Mouse (Mus musculus) 416B (cell line): ENCODE measurements around the gene Pafah2.

Experiments used
- DNase-seq: peaks from one replicate; pipeline ENCODE4 v3.0.0; 2011; ENCODE audit warnings: low read depth

The Pafah2 gene

DNA sequence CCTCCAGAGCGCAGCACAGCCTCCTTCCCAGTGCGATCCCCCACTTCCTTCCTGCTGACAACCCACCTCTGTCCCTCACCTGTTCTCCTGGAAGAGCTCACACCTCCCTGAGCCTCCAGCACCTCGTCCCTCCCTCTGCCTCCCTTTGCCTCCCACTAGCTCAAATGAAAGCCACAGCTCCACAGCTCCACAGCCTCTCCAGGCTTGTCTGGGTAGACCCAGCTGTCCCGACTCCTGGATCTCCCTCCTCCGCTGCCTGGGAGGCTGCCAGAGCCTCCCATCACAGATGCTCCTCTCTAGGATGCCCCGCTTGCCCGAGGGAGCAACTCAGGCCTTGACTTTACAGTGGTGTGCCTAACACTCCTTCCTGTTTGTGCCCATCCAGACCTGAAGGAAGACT is 29.0 kb downstream of the Pafah2 start:
- DNase-seq, result no peak

DNA sequence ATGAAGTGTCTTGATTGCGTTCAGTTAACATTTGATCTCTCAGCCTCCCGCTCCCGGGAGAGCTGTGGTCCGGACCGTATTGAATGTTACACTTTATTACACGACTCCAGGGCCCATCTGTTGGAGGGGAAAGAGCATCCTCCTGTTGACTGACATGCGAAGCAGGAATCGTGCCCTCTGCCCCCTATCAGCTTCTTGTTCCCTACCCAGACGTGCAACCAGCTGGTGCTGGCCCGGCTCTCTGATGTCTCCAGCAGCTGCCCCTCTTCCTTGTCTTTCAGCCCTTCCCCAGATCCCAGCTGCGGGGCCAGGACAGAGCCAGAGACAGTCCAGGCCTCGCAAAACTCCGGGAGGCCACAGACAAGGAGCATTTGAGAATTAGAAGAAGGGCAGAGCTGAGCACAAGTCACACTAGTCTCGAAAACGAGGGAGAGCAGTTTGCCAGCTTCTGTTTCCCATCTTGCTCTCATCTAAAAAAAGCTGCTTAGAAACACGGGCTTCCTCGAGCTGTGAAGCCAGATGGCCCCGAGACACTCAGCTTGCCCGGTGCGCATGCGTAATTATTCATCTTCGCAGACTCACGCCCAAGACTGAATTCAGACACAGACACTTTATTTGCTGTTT is 34.4 kb downstream of the Pafah2 start:
- no peak for DNase-seq

DNA sequence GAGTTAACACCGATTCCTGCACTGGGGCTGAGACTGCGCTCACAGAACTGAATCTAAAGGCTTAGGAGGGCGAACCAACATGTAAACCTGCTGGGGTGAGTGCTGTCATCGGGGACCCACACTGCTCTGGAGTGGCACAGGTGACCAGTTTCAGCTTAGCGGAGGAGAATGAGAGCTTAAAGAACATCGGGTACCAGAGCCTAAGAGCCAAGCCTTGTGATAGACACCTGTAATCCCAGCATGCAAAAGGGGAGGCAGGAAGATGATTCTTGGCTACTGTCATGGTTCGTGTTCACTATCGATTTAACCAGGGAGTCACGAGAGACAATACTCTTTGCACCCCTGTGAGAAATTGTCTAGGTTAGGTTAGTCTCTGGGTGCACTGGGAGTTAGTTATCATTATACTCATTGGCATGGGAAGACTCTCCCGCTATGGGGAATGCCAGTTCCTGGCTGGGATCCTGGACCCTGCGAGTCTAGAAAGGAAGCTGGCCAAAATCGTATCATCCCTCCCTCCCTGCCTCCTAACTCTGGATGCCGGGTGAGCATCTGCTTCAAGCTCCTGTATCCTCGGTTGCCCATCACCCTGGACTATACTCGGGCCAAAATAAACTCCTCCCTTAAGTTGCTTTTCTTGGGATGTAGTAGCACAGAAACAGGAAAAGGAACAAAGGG is 36.7 kb downstream of the Pafah2 start:
- no peak for DNase-seq

DNA sequence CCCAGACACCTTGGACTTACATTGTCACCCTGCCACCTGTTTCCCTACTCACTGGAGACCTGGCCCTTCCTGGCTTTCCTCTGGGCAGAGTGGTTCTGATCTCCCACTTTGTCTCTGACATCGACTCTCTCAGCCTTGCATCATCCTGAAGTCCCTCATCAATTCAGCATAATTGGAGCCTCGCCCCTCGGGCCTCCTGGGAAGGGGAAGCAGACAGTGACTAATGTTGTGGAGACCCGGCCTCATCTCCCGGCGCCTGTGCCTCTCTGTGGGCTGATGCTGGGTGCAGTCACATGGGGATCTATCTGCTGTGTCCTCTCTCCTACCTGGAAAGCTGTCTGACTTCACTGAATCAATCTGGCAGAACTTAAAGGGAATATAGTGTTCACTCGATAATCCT is 40.1 kb downstream of the Pafah2 start:
- DNase-seq, result no peak

DNA sequence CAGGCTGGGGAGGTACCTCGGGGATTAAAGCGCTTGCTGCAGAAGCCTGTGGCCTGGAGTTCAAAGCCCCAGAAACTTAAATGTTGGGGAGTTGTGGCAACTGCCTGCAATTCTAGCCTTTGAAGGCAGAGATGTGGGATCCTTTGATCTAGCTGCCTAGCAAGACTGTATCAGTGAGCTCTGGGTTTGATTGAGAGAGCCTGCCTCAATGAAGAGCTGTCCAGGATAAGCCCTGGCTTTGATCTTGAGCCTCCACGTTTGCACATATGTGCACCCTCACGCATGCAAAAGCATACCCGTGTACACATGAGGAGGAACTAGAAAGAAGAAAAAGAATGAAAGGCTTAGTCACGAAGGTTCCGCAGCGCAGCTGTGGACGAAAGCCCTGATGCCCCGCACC is 40.5 kb downstream of the Pafah2 start:
- DNase-seq, result no peak

DNA sequence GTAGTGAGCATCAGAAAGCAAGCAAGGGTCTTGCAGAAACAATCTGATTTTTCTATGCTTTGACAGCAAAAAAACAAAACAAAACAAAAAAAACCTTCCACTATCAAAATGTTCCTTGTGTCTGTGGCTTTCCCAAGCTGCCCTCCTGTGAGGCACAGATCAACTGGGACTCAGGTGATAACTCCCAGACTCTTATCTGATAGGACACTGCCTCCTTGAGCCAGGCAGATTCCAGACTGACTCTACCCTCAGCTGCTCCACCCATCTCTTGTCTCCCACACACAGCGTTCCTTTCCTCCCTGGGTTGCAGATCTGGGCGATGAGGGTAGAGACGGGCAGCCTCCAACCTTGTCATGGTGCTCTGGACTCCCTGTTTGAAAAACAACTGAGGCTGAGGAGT is 43.0 kb downstream of the Pafah2 start:
- DNase-seq, result no peak

DNA sequence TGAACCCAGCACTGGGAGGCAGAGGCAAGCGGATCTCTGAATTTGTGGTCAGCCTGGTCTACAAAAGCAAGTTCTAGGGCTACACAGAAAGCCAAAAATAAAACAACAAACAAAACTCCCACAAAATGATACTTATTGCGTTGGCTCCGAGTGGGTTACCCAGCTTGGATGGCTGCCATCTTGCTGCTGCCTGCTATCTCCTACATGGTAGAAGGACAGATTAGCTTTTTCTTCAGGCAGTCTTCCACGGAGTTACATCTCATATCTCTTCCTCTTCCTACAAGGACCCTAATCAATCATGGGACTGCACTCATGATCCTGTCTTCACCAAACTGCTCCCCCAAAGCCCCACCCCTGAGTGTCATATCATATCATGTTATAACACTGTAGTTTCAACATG is 43.8 kb downstream of the Pafah2 start:
- no peak for DNase-seq

DNA sequence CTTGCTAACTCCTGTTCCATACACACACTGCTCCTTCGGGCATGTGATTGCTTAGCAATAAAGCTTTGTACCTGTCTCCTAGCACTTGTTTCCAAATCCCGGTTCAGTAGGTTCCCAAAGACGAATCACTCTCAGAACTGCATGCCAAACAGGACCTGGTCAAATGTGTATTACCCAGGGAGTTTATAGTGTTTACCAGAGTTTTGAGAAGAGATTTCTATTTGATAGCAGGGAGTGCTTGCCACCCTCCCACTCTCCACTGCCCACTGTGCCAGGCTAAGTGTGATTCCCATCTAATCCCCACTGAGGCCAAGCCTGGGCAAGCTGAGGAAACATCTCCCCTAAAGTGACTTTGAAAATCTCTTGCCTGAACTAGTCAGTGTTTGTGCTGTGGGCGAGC is 46.1 kb downstream of the Pafah2 start:
- DNase-seq, result no peak

DNA sequence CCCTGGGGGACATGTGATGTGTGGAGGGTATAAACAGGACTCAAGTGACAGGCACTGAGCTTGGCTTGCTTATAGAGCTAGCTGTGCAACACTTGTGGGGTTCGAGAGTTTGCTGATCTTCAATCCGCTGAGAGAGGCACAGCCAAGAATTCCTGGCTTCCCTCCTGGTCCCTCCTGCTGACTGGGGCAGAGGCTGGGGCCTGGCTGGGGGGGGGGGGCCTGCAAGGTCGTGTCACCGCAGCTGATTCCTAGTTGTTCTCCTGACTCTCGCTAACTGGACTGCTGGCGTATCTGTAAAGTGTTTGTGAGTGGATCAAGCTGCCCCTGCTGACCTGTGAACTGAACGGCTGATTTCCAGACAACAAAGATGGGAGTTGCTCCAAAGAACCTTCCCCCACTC is 47.5 kb downstream of the Pafah2 start:
- no peak for DNase-seq

DNA sequence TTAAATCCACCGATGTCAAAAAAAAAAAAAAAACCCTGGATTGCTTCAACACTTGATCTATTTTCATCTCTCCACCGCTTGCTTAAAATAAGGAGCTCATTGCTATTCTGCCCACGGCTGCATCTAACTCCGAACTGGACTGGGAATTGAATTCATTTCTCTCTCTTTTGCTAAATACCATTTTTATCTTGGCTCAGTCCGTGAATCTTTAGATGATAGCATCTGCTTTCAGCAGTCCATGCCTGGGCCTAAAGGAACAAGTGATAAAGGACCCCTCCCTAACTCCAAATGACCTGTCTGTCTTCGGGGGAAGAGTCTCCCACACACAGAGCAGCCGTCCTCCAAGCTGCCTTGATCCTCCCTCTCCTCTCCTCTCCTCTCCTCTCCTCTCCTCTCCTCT is 48.8 kb downstream of the Pafah2 start:
- DNase-seq, result no peak

DNA sequence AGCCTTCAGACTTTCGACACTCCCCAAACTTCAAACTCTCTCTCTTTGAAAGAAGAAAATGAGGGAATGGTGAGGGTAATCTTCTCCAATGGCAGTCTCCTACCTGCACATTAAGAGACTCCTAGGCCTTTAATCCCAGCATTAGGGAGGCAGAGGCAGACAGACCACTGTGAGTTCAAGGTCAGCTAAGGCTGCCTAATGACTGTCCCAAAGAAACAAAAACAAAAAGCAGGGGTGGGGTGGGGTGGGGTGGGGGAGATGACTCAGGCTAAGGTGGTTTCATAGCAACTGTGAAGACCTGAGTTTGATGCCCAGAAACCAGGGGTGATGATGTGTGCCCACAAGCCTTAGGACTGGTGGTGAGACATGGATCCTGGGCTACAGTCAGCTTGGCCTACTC is 49.4 kb downstream of the Pafah2 start:
- no peak for DNase-seq

DNA sequence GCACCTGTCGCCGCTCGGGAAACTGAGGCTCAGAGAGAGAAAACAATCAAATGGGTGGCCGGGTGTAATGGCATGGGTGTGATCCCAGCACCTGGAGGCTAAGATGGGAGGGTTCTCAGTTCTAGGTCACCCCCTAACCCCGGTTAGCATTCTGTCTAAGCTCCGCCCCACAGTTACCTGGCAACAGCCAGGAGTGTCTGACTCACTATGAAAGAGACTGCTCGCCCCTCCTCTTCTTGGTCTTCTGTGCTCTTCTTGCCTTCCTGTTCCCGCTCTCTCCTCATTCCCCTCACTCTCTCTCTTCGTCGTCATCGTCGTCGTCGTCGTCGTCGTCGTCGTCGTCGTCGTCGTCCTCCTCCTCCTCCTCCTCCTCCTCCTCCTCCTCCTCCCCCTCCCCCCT is 51.8 kb downstream of the Pafah2 start:
- DNase-seq, result no peak

DNA sequence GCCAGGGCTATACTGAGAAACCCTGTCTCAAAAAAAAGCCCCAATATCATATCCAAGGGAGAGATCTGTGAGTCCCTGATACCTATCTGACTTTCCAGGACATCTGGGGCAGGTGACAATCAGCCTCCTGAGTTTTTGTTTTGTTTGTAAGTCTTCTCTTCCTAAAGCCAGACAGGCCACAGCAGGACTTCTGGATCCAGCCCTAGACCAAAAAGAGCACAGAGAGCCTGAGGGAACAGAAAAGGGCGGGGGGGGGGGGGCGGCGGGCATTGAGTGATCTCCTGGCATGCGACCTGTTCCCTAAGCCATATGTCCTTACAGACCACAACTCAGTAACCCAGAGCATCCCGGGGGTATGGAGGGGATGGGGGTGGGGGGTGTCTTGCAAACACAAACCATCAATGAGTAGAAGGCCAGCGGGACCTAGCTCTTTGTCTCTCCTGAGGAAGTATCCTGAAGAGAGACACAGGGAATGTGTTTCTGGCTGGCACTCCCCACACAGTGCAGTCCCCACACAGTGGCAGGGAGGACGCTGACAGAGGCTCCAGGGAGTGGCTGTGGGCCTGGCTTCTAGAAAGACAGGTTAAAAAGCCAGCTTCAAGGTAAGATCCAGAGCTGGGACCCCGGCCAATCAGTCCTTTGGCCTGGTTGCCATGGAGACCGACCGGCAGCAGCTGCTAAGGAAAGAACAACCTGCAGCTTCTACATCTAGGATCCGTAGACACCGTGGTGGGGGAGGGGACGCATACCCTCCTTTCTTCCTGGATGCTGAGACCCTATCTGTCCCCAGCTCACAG is 53.7 kb downstream of the Pafah2 start:
- DNase-seq, result no peak

DNA sequence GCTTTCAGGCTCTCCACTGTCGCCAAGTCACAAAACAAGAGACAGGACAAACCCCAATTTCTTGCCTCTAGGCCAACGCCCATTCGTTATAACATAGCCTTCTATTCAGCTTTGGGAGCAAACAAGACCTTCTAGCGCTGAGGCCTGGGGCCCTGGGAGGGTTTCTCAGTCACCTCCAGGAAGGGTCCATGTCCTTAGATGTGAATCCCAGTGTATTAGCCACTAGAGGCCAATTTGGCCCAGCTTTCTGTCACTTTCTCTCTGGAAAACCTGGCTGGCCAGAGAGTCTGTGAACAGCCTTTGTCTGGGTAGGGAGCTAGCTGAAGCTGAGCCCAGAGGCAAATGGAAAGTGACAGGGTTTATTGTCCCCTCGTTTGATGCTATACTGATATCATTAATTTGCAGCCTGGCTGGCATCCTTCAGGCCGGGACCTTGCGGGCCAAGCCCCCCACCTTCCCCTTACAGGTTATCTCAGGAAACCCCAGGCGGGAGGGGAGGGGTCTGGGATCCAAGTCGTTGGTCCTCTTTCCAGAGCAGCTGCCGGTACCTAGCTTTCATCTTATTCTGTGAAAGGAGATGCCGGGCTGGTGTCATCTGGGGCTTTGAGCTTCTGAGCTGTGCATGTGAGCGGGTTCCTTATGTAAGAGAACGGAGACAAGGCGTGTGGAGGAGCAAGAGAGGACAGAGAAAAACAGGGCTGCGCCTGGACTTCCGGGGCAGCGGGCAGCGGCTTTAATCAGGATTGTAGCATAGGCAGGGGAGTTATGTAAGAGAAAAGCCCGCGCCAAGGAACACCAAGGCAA is 54.5 kb downstream of the Pafah2 start:
- DNase-seq, result no peak

DNA sequence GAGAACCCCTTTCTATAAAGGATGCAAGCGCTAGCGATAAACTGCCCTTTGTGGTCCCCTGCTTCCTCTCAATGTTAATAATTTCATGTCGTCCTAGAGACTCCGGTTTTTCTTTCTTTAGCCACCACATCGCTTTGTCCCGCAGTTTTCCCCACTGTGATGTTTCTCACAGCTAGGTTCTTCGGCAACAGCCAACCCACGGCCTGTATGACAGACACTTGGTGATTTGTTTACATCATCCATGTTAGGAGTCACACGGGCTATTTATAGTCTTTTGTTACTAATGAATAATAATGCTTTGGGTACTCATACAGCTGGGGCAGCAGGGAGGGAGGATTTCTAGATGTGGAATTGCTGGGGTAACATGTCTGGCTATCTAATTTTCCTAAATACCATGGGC is 55.4 kb downstream of the Pafah2 start:
- no peak for DNase-seq

DNA sequence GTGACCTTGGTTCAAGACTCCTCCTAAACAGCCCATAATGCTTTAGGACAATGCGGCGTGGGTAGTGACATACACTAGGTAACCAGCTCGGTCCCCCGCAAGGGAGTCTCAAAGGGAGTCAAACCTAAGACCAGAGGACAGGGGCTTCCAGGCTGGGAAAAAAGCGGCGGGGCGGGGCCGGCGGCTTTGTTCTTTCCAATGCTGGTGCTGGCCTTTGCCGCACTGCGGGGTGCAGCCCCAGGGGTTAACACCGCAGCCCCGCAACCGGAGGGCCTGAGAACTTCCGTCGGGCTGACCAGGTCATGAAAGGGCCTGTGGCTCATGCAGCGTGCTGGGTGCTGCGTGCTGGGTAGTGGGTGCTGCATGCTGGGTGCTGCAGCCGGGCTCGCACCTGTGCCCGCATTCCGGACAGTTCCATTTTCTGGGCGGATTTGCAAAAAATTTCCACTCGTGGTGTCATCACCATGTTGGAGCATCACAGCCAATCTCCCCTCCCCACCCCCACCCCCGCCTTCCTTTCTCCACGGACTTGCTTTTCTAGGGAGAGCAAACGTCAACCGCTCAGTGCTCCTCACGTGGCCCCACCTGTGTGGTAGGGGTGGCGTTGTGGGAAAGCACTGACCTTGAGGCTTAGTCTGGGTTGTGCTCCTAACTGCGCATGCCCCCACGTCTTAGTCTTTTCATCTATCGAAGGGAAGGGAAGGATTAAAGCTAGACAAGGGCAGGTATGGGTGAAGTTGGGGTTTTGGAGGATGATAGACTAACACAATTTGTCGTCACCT is 57.7 kb downstream of the Pafah2 start:
- no peak for DNase-seq

DNA sequence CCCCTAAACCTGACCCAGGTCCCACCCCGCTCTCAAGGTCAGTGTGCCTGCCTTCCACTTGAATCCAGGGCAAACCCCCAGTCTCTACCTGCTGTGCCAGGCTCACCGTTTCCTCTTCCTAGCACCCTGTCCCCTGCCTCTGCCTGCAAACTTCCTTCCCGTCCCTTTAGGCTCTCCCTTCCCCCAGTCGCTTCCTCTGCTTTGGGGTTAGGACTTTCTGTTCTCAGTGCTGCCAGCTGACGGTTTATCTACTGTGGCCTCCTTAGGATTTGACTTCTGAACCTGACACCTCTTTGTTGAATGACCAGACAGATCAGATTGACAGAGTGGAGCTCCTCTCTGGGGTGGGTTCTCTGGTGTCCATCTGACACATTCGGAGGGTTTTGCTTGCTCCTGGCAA is 59.2 kb downstream of the Pafah2 start:
- peak; percentile 58 for DNase-seq

DNA sequence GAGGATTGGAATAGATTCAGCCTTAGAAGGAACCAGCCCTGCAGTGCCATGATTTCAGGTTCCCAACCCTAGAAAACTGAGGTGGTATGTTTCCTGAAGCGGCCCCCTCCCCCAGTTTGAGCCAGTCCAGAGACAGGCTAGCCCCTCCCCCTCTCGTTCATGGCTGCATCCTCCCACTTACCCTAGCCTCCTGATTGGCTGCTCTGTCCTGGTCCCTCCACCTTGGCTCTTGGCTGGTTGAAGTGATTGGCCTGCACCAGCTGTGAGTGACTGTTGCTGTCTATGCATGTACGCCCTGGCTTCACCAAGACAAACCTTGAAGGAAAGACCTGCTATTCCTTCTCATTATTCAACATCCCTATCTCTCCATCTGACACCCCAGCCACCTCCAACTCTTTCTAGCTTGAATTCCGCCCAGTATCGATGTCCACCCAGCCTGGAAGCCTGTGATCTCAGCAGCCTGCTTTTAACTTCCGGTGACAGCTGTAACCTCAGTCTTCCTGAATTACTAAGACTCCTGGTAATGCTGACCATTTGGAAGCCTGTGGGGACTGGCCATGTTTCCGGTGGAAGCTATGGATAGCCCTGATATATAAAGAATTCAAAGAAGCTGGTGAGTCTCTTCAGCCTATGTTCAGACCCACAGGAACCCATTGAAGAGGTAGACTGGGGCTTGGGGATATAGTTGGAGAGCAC is 61.2 kb downstream of the Pafah2 start:
- DNase-seq, result peak; percentile 94

DNA sequence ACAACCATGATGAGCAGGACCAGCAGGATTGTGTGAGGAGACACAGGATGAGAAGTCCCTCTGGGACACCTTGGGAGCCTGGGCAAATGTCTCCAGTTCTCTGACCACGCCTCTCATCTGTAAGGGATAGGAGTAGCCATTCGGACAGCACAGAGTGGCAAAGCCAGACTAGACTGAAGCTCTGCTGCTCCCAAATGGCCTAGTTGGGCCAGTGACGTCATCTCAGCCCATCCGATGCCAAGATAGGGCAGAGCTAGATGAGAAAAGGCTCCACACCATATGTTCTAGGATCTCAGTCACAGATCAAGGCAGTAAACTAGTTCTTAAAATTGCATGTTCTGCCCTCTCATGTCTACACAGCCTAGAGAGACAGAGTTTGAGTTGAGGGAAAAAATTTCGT is 62.7 kb downstream of the Pafah2 start:
- DNase-seq, result no peak

DNA sequence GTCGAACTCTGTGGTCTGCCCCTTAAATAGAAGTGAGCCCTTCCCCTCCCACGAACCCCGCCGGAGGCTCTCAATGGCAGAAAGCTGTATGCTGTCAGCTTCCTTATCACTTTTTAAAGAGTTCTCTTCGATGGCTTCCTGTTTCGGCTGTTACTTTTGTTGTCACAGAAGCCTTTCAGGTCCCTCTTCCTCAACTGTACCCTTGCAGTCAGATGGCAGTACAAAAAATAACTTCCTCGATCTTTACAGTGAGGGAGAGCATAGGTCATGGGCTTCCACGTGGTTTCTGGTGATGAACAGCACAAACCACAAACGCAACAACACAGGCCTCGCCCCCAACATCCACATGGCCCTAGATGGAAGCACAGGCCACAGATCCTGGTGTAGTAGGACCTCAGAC is 64.2 kb downstream of the Pafah2 start:
- peak; percentile 87 for DNase-seq

DNA sequence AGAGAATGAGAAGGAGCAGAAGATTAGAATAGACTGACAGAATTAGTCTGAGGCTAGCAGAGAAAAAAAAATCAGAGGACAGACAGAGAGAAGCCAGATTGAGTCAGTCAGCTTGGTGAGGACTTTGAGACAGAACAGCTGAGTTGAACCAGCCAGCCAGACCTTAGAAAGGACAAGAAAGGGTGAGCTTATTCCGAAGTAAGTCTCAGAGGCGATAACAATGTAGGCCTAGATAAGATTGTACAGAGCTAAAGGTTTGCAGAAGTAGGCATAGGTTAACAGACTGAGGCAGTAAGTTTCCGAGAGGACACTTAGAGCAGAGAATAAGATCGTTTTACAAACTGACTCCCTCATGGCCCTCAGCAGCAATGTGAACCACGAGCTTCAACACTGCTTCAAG is 65.1 kb downstream of the Pafah2 start:
- no peak for DNase-seq
